Mouse (Mus musculus) CD4-positive, CD25-positive, alpha-beta regulatory T cell, adult 4 months (primary cell): ENCODE results near the gene Ube2l6. TPM values are rescaled to one million over a fixed set of nuclear protein-coding genes. Genes with fewer than 3 reads are reported as not detected.

Experiments used
- ATAC-seq: one replicate; pipeline ENCODE4 v1.8.0; 2017
- polyA plus RNA-seq, 2 experiments: library from polyadenylated mRNA; unstranded; fragments of 100-300 nt; shearing (Covaris generic); gene quantifications; one replicate each; pipeline ENCODE4 v1.2.1; 2017

Ube2l6 gene
- polyA plus RNA-seq, 2 experiments from 2014 or later, result 89.3 to 121 TPM

DNA sequence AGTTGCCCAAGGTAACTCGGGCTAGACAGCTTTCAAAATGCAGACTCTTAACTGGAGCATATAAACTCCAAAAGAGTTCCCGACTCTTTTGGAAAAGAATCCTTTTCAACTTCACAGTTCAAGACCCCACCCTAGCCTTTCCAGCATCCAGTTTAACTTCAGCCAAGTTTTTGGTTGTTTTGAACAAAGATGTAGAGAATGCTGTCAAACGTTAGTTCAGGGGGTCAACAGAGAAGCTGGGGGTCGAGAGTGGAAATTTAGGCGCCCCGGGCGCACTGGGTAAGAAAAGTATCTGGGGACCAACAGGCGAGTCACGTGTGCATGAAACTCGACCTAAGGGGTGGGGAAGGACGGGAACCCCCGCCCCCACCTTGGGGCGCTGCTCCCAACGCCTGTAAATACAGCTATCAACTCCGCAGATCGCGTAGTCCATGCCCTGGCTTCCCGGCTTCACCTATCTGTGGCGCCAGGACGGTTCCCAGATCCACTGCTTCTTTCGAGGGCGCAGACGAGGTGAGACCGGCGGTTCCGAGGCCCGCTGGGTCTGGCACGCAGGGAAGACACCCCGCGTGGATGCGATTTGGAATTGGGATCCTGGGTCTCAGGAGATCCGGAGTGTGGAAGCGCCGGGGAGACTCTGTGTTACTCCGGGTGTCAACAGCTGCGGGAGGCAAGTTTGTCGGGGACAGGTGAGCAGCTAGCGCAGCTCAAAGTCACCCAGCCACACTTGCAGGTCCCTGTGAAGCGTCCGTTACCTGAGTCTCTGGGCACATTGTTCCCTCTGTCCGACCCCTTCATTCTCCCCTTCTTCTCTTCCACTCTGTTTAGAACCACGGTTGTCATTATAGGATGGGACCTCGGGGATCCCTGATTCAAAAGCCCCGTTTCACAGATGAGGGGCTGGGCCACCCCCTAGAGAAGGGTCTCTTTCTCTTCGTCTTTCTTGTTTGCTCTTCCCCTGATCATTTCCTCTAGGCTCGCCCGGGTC lies 40.7 kb downstream of the Ube2l6 start:
- ATAC-seq, result peak; percentile 12

DNA sequence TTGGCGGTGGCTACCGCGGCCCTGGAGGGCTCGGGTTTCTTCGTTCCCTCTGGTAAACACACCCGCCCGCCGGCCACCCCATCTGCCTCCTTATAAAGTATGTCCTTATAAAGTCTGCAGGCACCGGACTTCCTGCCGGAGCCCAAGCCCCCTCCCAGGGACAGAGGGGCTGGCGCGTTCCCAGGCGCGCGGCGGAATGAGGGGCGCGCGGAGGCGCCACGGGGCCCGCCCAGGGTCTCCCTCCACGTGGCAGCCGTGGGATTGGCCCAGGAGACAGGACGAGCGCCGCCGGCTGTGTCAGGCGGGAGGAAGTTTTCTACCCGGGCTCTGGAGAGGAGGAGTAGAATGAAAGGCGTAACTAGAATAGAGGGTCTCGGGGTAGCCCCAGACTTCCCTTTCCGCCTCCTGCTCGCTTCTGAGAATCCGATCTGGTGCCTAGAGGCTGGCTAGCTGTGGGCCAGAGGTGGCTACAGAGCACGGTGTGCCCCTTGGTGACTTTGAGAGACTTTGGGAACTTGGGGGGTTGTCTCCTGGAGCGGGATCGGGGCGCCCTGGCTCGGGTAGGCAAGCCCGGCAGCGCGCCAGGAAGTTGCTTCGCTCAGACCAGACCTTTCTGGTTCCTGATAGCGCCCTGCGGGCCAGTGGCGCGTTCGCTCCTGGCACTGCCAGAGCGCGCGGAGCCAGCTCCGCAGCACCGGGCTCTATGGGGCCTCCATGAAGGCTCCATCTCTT lies 41.6 kb downstream of the Ube2l6 start:
- ATAC-seq, result peak; percentile 35

DNA sequence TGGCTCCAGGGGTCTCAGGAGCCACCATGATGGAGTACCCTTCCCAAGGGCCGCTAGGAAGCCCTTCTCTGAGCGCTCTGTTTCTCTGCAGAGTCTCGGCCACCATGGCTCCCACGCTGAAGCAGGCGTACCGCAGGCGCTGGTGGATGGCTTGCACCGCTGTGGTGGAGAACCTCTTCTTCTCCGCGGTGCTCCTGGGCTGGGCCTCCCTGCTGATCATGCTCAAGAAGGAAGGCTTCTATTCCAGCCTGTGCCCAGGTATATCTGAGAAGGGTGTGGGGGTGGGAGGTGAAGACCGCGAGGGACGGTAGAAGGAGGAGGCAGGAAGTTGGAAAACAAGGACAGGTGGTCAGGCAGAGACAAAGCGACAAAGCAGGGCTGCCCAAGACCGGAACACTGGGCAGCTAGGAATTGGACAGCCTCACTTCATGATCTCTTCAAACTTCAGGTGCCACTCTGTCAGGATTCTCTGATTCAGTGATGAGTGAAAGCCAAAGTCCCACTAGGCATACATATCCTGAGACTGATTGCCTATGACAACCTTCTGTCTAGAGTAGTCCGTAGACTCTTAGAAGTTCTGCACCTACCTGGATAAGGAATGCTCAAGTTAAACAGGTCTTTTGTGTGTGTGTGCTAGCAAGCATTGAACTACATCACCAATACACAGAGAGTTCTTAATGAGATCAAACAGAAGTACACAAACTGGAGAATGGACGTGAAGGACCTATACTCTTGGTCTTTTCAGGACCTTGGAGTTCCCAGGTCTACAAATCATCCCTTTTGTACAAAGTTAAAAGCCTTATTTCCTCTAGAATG lies 42.3 kb downstream of the Ube2l6 start:
- no peak for ATAC-seq

DNA sequence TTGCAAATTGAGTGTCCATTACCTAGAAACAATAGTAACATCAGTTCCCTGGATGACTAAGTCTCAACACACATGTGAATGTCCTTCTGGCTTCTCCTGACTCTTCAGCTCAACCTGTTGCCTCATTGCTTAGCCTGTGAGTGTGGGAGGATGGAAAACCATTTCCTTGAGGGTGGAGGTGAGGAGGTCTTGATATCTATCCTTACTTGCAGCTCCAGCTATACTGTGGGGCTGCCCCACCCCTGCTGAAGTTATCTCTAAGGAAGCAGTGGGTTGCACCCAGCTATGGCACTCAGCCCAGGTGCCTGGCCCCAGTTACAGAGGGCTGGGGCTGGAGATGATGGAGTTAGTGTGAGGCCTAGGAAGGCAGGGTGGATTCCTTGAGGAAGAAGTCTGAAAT lies 43.3 kb downstream of the Ube2l6 start:
- ATAC-seq, result no peak

DNA sequence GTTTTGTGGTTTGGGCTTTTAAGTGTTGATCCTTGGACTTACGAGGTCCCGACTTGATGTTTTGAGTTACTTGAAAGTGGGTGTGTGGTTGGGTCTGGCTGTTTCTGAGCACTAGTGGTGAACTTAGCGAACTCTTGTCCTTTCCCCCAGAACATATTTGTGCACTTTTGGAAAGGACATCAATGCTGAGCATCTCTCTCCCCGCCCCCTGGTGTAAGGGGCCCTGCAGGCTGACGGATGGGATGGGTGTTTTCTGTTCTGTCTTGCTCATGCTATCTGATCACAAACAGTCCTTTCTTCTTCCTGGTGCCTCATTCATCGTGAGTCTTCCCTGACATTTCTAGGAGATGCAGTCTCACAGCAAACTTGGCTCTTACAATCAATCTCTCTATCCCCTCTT lies 45.0 kb downstream of the Ube2l6 start:
- ATAC-seq, result no peak

DNA sequence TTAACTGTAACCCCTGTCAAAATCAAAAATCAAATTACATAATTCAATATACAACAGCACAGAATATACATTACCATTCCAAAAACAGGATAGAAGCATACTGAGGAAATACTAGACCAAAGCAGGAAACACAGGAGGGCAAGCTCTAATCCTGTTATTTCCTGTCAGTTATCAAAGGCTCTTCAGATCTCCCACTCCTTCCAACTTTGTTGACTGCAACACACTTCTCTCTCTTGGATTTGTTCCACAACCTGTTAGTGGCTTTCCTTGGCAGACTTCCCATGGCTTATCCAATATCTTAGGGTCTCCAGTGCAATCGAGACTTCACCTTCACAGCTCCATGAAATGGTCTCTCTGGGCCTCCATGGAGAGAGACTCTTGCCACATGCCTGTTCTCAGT lies 46.6 kb downstream of the Ube2l6 start:
- ATAC-seq, result no peak

DNA sequence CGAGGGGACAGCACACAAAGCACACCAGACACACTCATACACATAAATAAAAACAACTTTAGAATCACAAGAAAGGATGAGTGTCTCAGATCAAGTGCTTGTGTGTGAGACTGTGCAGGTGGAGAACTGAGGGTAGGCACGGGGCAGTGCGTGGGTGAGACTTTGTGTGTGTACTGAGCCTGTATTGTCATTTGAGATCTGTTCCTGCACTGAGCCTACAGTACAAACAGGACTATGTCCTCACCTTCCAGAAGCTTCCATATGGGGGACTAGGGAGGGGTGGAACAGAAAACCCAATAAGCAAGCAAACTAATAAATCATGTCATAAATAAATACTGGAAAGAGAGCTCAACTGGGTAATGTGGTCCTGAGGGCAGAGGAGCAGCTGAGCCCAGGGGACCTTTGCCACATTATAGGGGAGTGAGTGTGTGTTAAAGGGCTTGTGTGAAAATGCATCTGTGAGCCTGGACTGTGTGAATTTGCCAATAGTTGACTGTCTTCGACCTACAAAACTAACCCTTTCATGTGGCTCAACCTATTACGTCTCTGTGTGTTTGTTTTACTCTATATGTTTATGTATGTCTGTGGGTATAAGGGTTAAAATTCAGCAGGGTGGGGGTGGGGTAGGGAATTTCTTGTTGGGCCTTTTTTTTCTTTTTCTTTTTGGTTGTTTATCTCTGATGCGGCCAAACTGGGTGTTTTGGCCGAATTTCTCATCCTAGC lies 51.9 kb downstream of the Ube2l6 start:
- ATAC-seq, result no peak

DNA sequence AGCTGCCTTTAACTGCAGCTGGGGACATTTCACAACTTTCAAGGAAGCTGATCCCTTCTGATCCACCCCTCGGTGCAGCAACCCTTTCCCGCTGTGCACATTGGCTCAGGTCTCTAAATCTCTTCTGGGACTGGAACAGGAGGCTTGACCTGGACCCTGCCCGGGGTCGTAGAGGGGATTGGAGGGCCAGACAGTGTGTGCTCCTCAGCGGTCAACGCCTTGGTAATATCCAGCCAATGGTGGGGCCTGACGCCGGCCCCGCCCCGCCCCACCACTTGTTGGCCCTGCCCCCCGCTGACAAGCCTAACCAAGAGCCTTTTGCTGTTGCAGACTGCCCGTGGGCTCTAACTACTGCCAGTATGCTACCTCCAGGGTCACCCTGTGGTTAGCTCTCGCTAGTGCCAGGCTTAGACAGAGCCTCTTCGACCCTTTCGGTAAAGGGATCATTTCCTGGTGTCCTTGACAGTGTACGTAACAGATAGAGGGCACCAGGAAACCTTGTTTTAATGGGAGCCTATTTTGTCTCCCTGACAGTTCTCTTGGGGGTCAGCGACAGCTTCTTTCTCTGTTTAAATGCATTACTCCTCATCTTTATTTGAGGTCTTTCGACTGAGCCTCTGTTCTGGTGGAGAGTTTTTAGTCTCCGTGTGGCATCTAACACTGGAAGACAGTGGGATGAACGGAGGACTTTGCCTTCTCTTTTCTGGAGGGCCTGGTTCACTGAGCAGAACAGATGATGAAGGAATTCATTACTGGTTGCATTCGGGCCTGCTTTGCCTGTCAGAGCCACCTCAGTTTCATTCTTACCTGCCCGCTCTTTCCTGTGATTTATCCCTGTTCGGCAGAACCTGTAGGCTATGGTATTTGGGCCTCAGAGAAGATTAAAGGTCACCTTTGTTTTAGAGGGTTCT lies 52.8 kb downstream of the Ube2l6 start:
- ATAC-seq, result no peak

DNA sequence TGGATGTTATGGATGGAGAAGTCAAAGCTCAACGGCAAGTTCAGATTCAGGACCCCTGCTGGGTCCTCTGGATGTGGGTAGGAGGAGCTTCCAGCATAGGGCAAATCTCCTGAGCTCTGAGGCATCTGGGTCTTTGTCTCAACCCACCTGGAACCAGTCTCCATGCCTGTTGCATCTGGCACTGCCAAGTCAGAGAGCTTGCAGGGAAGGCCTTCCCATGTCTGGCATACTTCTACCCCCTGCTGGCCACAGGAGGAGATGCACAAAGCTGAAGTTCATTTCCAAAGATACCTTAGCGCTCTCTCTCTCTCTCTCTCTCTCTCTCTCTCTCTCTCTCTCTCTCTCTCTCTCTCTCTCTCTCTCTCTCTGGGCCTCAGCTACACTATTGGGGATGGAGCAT lies 57.1 kb downstream of the Ube2l6 start:
- peak; percentile 93 for ATAC-seq

DNA sequence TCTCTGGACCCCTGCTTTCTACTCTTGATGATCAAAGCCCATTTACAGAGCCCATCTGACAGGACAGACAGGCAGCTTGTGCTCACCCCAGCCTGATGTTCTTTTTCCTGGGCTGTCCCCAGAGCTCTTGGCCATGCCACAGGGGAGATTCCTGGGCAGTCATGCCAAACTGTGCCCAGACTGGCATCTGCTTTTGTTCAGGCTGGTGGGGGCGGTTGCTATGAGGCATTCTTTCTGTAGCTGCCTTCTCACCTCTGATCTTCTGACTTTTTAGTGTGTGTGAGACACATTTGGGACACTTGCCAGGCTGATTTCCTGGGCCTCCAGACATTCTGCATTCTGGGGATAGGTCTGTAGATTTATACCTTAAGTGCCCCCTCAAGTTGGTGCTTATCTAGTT lies 59.9 kb downstream of the Ube2l6 start:
- no peak for ATAC-seq

Other genes starting within 250 kb of the Ube2l6 start
- 1 to 10 TPM in 1 of 2 experiments, under 1 TPM in 1; 0.89 to 1.1 TPM for gene Ctnnd1, start 148.1 kb upstream of the Ube2l6 start, polyA plus RNA-seq
- gene Btbd18, start 139.7 kb upstream of the Ube2l6 start, polyA plus RNA-seq, result under 1 TPM in 1 of 2 experiments, not detected in 1; 0.48 TPM
- 100 to 1,000 TPM in 1 of 2 experiments, 10 to 100 TPM in 1; 96.4 to 131 TPM for gene Selenoh, start 128.1 kb upstream of the Ube2l6 start, polyA plus RNA-seq
- gene Gm28635, start 120.8 kb upstream of the Ube2l6 start, polyA plus RNA-seq, result not detected
- gene Med19, start 120.4 kb upstream of the Ube2l6 start, polyA plus RNA-seq, result 10 to 100 TPM; 14.9 to 18.3 TPM
- 100 to 1,000 TPM; 115 to 140 TPM for gene Tmx2, start 119.7 kb upstream of the Ube2l6 start, polyA plus RNA-seq
- gene Zdhhc5, start 83.6 kb upstream of the Ube2l6 start, polyA plus RNA-seq, result 10 to 100 TPM; 10.1 to 12.5 TPM
- 10 to 100 TPM; 50.3 to 54.6 TPM for gene Clp1, start 71.5 kb upstream of the Ube2l6 start, polyA plus RNA-seq
- 1 to 10 TPM; 1.3 to 2.1 TPM for gene Ypel4, start 64.8 kb upstream of the Ube2l6 start, polyA plus RNA-seq
- gene Gm19426, start 55.2 kb upstream of the Ube2l6 start, polyA plus RNA-seq, result not detected
- not detected for gene Serping1, start 23.4 kb upstream of the Ube2l6 start, polyA plus RNA-seq
- not detected for gene Smtnl1, start 23.8 kb downstream of the Ube2l6 start, polyA plus RNA-seq
- gene Timm10, start 28.2 kb downstream of the Ube2l6 start, polyA plus RNA-seq, result 10 to 100 TPM; 34.7 to 40.8 TPM
- gene Slc43a1, start 40.0 kb downstream of the Ube2l6 start, polyA plus RNA-seq, result 1 to 10 TPM; 3.8 to 4.7 TPM
- gene Rtn4rl2, start 87.9 kb downstream of the Ube2l6 start, polyA plus RNA-seq, result not detected
- 10 to 100 TPM in 1 of 2 experiments, 1 to 10 TPM in 1; 7.0 to 10.7 TPM for gene Slc43a3, start 137.8 kb downstream of the Ube2l6 start, polyA plus RNA-seq
- not detected for gene Prg2, start 181.6 kb downstream of the Ube2l6 start, polyA plus RNA-seq
- gene Prg3, start 189.4 kb downstream of the Ube2l6 start, polyA plus RNA-seq, result not detected
- gene Ssrp1, start 238.4 kb downstream of the Ube2l6 start, polyA plus RNA-seq, result 100 to 1,000 TPM; 147 to 202 TPM
- under 1 TPM in 1 of 2 experiments, not detected in 1; 0.46 TPM for gene P2rx3, start 238.6 kb downstream of the Ube2l6 start, polyA plus RNA-seq
- 1 to 10 TPM; 3.8 to 5.6 TPM for gene Tnks1bp1, start 249.2 kb downstream of the Ube2l6 start, polyA plus RNA-seq